Mouse (Mus musculus): ENCODE results near the gene Lrp5. TPM values are rescaled to one million over a fixed set of nuclear protein-coding genes. Genes with fewer than 3 reads are reported as not detected.

Lrp5 gene
- polyA plus RNA-seq (2015; fragmentation: Nextera tagmentation; extraction: Ambion mirVana) = 1.4 and 2.0 TPM in 2 replicates

- Histone ChIP-seq H3K27ac (peak within 1 kb of the TSS; percentile 58), H3K36me3 (no peaks in the 10 kb centered on the region), H3K4me2 (peak within 1 kb of the TSS; percentile 99), H3K4me1 (replicated peaks) (peaks cover 38% of the 10 kb centered on the region), H3K27me3 (peaks cover 30% of the 10 kb centered on the region), H3K9ac (peak within 1 kb of the TSS; percentile 84), H3K4me3 (peak within 1 kb of the TSS; percentile 88), H3K9me3 (no peaks in the 10 kb centered on the region)
- ATAC-seq (ENCODE audit: low FRiP score) = peak; percentile 36
- WGBS = 1% methylated on average over 53 of the region's 83 CpGs
These were observed at the start of gene Lrp5 for GRCm38 (mm10) chr19:3686215-3686894. Gene Lrp5, minus strand, starts transcription at chr19:3686564.

- Histone ChIP-seq H3K4me3 (no peak overlapping the region), H3K9ac (no peak overlapping the region), H3K27ac (no peak overlapping the region), H3K4me1 (replicated peaks) (no peaks in the 10 kb centered on the region), H3K27me3 (no peaks in the 10 kb centered on the region), H3K9me3 (no peaks in the 10 kb centered on the region), H3K4me2 (no peak overlapping the region), H3K36me3 (no peaks in the 10 kb centered on the region)
- WGBS = 91% methylated on average over 3 of the region's 3 CpGs
- ATAC-seq (ENCODE audit: low FRiP score) = no peak
These were observed 49.6 kb upstream of the Lrp5 start for GRCm38 (mm10) chr19:3736001-3736400.

- WGBS = 87% methylated on average over 7 of the region's 7 CpGs
- H3K27ac ChIP-seq = no peak overlapping the region
- no peaks in the 10 kb centered on the region for H3K9me3 ChIP-seq
- no peaks in the 10 kb centered on the region for H3K27me3 ChIP-seq
- H3K4me3 ChIP-seq = no peak overlapping the region
- H3K4me1 ChIP-seq (replicated peaks) = no peaks in the 10 kb centered on the region
- no peak overlapping the region for H3K4me2 ChIP-seq
- no peaks in the 10 kb centered on the region for H3K36me3 ChIP-seq
- no peak for ATAC-seq (ENCODE audit: low FRiP score)
- H3K9ac ChIP-seq = no peak overlapping the region
These were observed 44.6 kb upstream of the Lrp5 start for GRCm38 (mm10) chr19:3730781-3731646.

GRCm38 (mm10) chr19:3728901-3729300 is 42.5 kb upstream of the Lrp5 start:
- Histone ChIP-seq H3K9ac (no peak overlapping the region), H3K4me1 (replicated peaks) (no peaks in the 10 kb centered on the region), H3K36me3 (no peaks in the 10 kb centered on the region), H3K4me3 (no peak overlapping the region), H3K27me3 (no peaks in the 10 kb centered on the region), H3K27ac (no peak overlapping the region), H3K9me3 (no peaks in the 10 kb centered on the region), H3K4me2 (no peak overlapping the region)
- no peak for ATAC-seq (ENCODE audit: low FRiP score)
- WGBS = 77% methylated on average over 2 of the region's 2 CpGs

GRCm38 (mm10) chr19:3724779-3725178 is 38.4 kb upstream of the Lrp5 start:
- no peaks in the 10 kb centered on the region for H3K36me3 ChIP-seq
- no peak for ATAC-seq (ENCODE audit: low FRiP score)

DNA sequence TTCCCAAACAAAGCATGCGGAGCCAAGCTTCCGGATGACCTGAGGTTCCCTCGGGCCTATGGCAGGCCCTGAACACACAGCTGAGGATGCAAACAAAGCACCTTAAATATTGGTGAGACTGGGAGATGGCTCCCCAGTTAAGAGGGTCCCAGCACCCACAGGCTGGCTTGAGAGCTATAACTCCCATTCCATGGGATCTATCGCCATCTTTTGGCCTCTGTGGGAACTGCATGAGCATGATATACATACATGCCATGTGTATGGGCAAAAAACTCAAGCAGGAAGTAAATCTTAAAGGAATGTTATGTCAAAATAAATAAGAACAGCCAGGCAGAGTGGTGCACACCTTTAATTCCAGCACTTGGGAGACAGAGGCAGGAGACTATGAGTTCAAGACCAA is 37.5 kb upstream of the Lrp5 start:
- ATAC-seq (ENCODE audit: low FRiP score) = no peak
- Histone ChIP-seq H3K27ac (no peak overlapping the region), H3K4me3 (no peak overlapping the region), H3K9ac (no peak overlapping the region), H3K27me3 (no peaks in the 10 kb centered on the region), H3K9me3 (no peaks in the 10 kb centered on the region), H3K4me1 (replicated peaks) (peaks cover 12% of the 10 kb centered on the region), H3K36me3 (no peaks in the 10 kb centered on the region), H3K4me2 (no peak overlapping the region)
- 77% methylated on average over 4 of the region's 4 CpGs for WGBS

More at GRCm38 (mm10) chr19:3724779-3725178, 38.4 kb upstream of the Lrp5 start:
- H3K4me3 ChIP-seq = no peak overlapping the region
- 19% methylated on average over 1 of the region's 1 CpGs for WGBS
- H3K4me2 ChIP-seq = no peak overlapping the region
- no peaks in the 10 kb centered on the region for H3K27me3 ChIP-seq
- peaks cover 3% of the 10 kb centered on the region; the same call in 1 of the 2 replicates for H3K4me1 ChIP-seq (replicated peaks)
- H3K27ac ChIP-seq = no peak overlapping the region
- H3K9me3 ChIP-seq = no peaks in the 10 kb centered on the region
- no peak overlapping the region for H3K9ac ChIP-seq

GRCm38 (mm10) chr19:3723170-3723569 is 36.8 kb upstream of the Lrp5 start:
- WGBS = 93% methylated on average over 9 of the region's 9 CpGs
- peaks cover 4% of the 10 kb centered on the region for H3K36me3 ChIP-seq
- H3K27ac ChIP-seq = no peak overlapping the region
- H3K27me3 ChIP-seq = no peaks in the 10 kb centered on the region
- no peaks in the 10 kb centered on the region for H3K9me3 ChIP-seq
- ATAC-seq (ENCODE audit: low FRiP score) = no peak
- H3K4me3 ChIP-seq = no peak overlapping the region
- no peak overlapping the region for H3K9ac ChIP-seq
- no peak overlapping the region for H3K4me2 ChIP-seq
- peaks cover 14% of the 10 kb centered on the region for H3K4me1 ChIP-seq (replicated peaks)

GRCm38 (mm10) chr19:3719362-3719891 is 33.1 kb upstream of the Lrp5 start:
- H3K4me3 ChIP-seq = peak overlapping the region; percentile 36
- peaks cover 17% of the 10 kb centered on the region for H3K4me1 ChIP-seq (replicated peaks)
- peak; percentile 59 for ATAC-seq (ENCODE audit: low FRiP score)
- no peaks in the 10 kb centered on the region for H3K9me3 ChIP-seq
- WGBS = 2% methylated on average over 27 of the region's 27 CpGs
- peaks cover 41% of the 10 kb centered on the region for H3K36me3 ChIP-seq
- H3K9ac ChIP-seq = peak overlapping the region; percentile 58
- peak overlapping the region; percentile 63 for H3K4me2 ChIP-seq
- H3K27ac ChIP-seq = no peak overlapping the region
- no peaks in the 10 kb centered on the region for H3K27me3 ChIP-seq

DNA sequence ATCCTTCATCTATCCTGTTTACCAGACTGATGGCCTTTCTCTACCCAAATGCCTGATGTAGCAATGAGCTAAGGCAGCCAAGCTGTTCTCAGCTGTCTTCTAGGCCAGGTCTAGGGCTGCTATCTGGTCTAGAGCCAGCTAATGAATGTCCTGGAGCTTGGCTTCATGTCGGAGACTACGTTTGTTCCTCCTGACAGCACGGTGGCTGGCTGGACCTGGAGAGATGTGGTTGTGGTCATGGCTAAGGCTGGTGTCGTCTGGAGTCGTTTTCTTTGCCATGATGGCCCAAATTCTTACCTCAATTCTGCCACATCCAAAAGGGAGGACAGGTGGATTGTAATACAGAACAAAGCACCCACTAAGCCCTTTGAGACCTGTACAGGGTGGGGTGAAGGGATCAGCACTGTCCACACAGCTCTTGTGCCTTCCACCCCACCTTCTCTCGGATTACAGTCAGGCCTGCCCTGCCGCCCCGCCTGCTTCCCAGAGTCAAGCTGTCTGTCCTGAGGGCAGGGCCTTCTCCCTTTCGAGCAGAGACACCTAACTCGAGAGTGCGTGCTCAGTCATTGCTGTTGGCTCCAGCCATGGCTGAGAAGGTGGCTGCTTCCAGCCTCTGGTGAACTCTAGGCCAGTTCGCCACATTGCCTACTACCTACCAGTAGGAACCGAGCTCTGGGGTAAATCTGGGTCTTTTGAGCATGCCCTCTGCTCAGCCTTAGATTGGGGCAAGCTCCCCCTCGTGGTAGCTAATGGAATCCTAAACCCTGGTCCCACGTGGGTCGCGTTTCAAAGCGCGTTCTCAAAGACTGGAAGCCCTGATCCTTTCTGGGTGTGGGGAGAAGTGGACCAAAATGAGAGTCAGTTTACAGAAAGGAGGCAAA is 32.4 kb upstream of the Lrp5 start:
- peak; percentile 57; the same call in 1 of the 2 replicates for ATAC-seq (ENCODE audit: low FRiP score)
- WGBS = 42% methylated on average over 19 of the region's 19 CpGs
- Histone ChIP-seq H3K9me3 (no peaks in the 10 kb centered on the region), H3K36me3 (peaks cover 45% of the 10 kb centered on the region), H3K27me3 (no peaks in the 10 kb centered on the region), H3K27ac (no peak overlapping the region), H3K4me3 (peak overlapping the region; percentile 36), H3K4me1 (replicated peaks) (peaks cover 20% of the 10 kb centered on the region), H3K4me2 (peak overlapping the region; percentile 63), H3K9ac (peak overlapping the region; percentile 58)

- 93% methylated on average over 6 of the region's 6 CpGs for WGBS
- no peaks in the 10 kb centered on the region for H3K27me3 ChIP-seq
- H3K27ac ChIP-seq = no peak overlapping the region
- H3K4me1 ChIP-seq (replicated peaks) = peaks cover 20% of the 10 kb centered on the region
- no peak overlapping the region for H3K9ac ChIP-seq
- no peak overlapping the region for H3K4me3 ChIP-seq
- H3K4me2 ChIP-seq = no peak overlapping the region
- no peaks in the 10 kb centered on the region for H3K9me3 ChIP-seq
- no peak for ATAC-seq (ENCODE audit: low FRiP score)
- peaks cover 51% of the 10 kb centered on the region for H3K36me3 ChIP-seq
These were observed 28.0 kb upstream of the Lrp5 start for GRCm38 (mm10) chr19:3714381-3714780.

DNA sequence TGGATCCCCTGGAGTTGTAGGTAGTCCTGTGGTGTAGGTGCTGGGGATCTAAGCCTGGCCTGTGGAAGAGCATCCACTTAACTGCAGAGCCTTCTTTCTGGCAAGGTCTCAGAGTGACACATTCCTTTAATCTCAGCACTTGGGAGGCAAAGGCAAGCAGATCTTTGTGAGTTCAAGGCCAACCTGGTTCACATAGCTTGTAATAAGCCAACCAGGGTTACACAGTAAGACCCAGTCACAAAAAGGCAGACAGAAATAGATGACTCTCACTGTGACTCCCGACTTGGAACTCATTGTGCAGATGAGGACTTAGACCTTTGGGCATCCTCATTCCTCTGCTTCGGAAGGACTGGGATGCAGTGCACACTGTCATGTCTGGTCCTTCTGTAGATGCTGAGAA is 24.1 kb upstream of the Lrp5 start:
- Histone ChIP-seq H3K27ac (no peak overlapping the region), H3K4me2 (no peak overlapping the region), H3K27me3 (no peaks in the 10 kb centered on the region), H3K9ac (no peak overlapping the region), H3K4me3 (no peak overlapping the region), H3K9me3 (no peaks in the 10 kb centered on the region), H3K36me3 (peaks cover 20% of the 10 kb centered on the region), H3K4me1 (replicated peaks) (peaks cover 27% of the 10 kb centered on the region)
- no peak for ATAC-seq (ENCODE audit: low FRiP score)
- 93% methylated on average over 2 of the region's 2 CpGs for WGBS
